Mouse (Mus musculus) right cerebral cortex, adult 2 months (tissue): ENCODE results near the gene Rnf212b.
A peak's percentile ranks its signal among the peaks of the same experiment; 100 is the strongest.

Experiments used
- DNase-seq, 2 experiments: peaks; one replicate each; pipeline ENCODE4 v3.0.0; 2021 to 2022; ENCODE audit warnings: low spot score in 2 of 2

Gene Rnf212b

DNA sequence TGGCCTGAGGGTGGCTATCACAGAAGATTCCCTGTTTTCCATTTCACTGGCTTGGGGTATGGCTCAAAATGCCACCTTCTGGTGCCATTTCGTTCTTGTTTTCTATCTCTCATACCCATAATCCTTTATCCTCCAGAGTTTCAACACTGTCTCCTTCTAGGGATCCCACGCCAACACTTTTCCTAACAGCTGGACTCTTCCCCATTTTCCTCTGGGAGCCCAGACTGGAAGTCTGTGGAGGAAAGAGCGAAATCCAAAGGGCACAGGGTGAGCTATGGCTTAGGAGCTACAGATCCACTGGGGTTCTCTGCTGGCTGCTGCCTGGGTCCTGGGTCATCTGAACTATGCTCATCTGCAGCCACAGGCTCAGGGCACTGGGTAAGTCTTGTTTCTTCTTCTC, 60.2 kb downstream of the Rnf212b start:
- no peak for DNase-seq

- peak in 1 of 2 experiments; percentile 63 for DNase-seq
These were observed 62.0 kb downstream of the Rnf212b start for GRCm38 (mm10) chr14:54875844-54876538.

GRCm38 (mm10) chr14:54876539-54877047, 62.7 kb downstream of the Rnf212b start:
- DNase-seq, result peak; percentile 81 to 91

GRCm38 (mm10) chr14:54877048-54877715, 63.2 kb downstream of the Rnf212b start, which contains the start of gene Ppp1r3e:
TSS of gene Ppp1r3e (minus strand) at chr14:54877550.
- DNase-seq, result peak; percentile 62 to 68

GRCm38 (mm10) chr14:54883154-54884021, 69.4 kb downstream of the Rnf212b start, which contains the start of the genes Bcl2l2 and Gm20521:
TSS of gene Bcl2l2 (plus strand) at chr14:54883377.
TSS of gene Gm20521 (plus strand) at chr14:54883441.
- DNase-seq, result peak; percentile 64 to 74

GRCm38 (mm10) chr14:54884022-54884712, 70.2 kb downstream of the Rnf212b start:
- DNase-seq, result no peak

GRCm38 (mm10) chr14:54885309-54885708, 71.4 kb downstream of the Rnf212b start:
- no peak for DNase-seq

DNA sequence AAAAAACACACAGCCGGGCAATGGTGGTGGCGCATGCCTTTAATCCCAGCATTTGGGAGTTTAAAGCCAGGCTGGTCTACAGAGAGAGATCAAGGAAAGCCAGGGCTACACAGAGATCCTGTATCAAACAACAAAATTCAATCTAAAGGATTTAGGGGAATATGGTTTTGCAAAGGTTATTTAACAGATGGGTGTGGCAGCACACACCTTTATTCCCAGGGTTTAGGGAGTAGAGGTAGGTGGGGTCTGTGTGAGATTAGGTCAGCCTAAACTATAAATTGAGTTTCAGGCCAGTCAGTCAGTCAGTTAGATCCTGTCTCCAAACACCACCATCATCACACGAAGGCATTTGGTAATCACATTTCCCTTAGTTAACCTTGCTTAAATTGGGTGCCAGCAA, 78.3 kb downstream of the Rnf212b start, which contains the start of gene Pabpn1:
Gene Pabpn1 (plus strand): TSS at position 301 of the 400 bp plus-strand sequence.
- DNase-seq, result no peak

DNA sequence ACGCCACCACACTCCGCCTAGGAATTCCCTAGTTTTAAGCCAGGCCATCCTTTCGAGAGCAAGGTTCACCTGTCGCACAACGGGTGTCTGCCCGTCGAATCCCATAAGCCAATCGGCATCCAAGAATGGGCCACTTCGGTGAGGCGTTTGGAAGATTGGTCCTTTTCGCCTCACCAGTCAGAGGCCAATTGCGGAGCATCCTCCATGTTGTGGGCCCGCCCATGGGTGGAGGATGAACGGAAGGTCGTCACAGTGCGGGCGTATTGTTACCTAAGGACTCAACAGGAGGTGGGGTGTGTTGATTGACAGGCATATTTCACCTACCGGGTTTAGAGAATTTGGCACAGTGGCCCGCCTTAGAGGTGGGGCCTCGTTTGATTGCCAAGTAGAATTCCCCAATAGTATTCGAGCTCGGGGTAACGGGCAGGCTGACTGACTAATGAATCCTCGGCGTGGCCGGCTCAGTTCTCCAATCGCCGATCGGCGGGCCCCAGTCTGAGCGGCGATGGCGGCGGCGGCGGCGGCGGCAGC, 79.8 kb downstream of the Rnf212b start:
- peak; percentile 99 for DNase-seq

- DNase-seq, result peak; percentile 45 to 62
These were observed 80.6 kb downstream of the Rnf212b start for GRCm38 (mm10) chr14:54894296-54895151.

DNA sequence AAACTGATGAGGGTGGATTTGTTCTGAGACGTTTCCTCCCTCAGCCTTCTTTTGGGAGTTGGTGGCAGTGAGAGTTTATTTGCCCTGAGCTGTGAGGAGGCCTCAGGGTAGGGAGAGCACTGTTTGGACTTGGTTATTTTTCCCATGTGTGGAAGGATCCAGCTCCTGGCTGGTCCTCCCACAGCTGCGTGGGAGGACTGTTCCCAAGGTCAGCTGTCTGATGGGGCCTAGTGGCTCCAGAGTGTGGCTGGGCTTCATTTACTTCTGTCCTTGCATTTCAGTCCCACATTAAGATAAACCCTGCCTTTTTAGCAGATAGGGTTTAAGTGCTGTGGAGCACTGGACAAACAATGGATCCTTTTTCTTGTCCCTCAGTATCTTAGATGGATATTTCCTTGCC, 83.5 kb downstream of the Rnf212b start:
- no peak for DNase-seq

- peak; percentile 84 to 88 for DNase-seq
These were observed 86.4 kb downstream of the Rnf212b start for GRCm38 (mm10) chr14:54900383-54900782.

DNA sequence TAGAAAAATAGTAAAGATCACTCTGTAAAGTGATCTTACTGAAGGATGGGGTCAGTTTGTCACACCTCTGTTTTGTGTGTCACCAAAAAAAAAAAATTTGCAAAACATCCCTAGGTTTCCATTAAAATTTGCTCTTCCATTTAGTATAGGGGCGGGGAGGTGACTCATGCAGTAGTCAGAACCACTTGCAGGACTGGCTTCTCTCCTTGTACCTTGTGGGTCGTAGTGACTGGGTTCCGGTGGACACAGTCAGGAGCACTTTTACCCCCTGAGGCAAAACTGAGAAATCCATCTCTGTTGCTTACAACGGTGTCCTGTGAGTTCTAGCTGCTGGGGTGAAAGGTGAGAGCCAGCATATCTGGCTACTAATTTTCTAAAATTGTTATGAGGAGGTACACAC, 89.7 kb downstream of the Rnf212b start:
- DNase-seq, result no peak
